Mouse (Mus musculus): ENCODE results near the gene Usp17la.
"Not testable (repeated sequence)": the region's sequence is repeated elsewhere in the genome, so short reads cannot be mapped to it uniquely, and the experiment has no call there.

Gene Usp17la

GRCm38 (mm10) chr7:104856709-104857108 is at the start of gene Usp17la:
Usp17la (plus strand) TSS chr7:104857009.
- DNase-seq (ENCODE audit: low read depth) = not testable (repeated sequence)

GRCm38 (mm10) chr7:104810335-104810734 is 46.5 kb upstream of the Usp17la start:
- not testable (repeated sequence) for DNase-seq (ENCODE audit: low read depth)

GRCm38 (mm10) chr7:104842503-104842902 is 14.3 kb upstream of the Usp17la start, which contains the start of gene Usp17lb:
Usp17lb (minus strand) TSS chr7:104842603.
- no peak for DNase-seq (ENCODE audit: low read depth)

GRCm38 (mm10) chr7:104843731-104844287 is 13.0 kb upstream of the Usp17la start:
- DNase-seq (ENCODE audit: low read depth) = peak; percentile 17

GRCm38 (mm10) chr7:104851546-104851945 is 5.3 kb upstream of the Usp17la start:
- peak; percentile 58 for DNase-seq (ENCODE audit: low read depth)

GRCm38 (mm10) chr7:104855248-104855750 is 1.5 kb upstream of the Usp17la start:
- DNase-seq (ENCODE audit: low read depth) = no peak

- no peak for DNase-seq (ENCODE audit: low read depth)
Measured at GRCm38 (mm10) chr7:104857683-104858082, 874 bp downstream of the Usp17la start.

- peak; percentile 77 for DNase-seq (ENCODE audit: low read depth)
Measured at GRCm38 (mm10) chr7:104861381-104861780, 4.6 kb downstream of the Usp17la start.

- no peak for DNase-seq (ENCODE audit: low read depth)
Measured at GRCm38 (mm10) chr7:104877731-104878130, 20.9 kb downstream of the Usp17la start, which contains the start of gene Olfr665. Olfr665 (plus strand) TSS chr7:104878031.

- no peak for DNase-seq (ENCODE audit: low read depth)
Measured at GRCm38 (mm10) chr7:104895852-104896251, 39.0 kb downstream of the Usp17la start, which contains the start of gene Olfr666. Olfr666 (minus strand) TSS chr7:104895952.

All from NIH3T3 (cell line).